Mouse (Mus musculus): ENCODE measurements around the gene Vmn1r131.
"Not testable (repeated sequence)": the region's sequence is repeated elsewhere in the genome, so short reads cannot be mapped to it uniquely, and the experiment has no call there.

The Vmn1r131 gene

GRCm38 (mm10) chr7:21545990-21546389 is at the start of gene Vmn1r131:
Gene Vmn1r131 (minus strand): TSS chr7:21546090.
- not testable (repeated sequence) for DNase-seq

DNA sequence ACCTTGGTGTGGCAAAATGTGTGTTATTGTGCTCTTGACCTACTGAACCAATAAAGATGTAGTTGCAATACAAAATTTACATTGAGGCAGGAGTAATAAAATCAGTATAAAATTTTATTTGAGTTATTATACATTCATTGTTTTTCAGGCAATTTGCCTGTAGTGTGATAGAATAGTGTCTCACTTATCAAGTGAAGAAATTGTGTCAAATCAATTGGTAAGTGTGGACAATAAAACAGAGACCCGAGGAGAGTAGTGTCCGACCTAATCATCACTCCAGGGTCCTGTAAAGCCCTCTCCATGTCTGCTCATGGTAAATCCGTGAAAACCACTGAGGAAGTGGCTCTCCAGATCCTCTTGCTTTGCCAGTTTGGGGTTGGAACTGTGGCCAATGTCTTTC is 34.4 kb downstream of the Vmn1r131 start, which contains the start of gene Vmn1r130:
Gene Vmn1r130, plus strand, starts transcription at position 301 of the 400 bp plus-strand sequence.
- not testable (repeated sequence) for DNase-seq

Data from cerebellum, postnatal 14 days (tissue).